Comparison of ENCODE assay signal across 8 mouse cellular contexts in the genomic region with DNA sequence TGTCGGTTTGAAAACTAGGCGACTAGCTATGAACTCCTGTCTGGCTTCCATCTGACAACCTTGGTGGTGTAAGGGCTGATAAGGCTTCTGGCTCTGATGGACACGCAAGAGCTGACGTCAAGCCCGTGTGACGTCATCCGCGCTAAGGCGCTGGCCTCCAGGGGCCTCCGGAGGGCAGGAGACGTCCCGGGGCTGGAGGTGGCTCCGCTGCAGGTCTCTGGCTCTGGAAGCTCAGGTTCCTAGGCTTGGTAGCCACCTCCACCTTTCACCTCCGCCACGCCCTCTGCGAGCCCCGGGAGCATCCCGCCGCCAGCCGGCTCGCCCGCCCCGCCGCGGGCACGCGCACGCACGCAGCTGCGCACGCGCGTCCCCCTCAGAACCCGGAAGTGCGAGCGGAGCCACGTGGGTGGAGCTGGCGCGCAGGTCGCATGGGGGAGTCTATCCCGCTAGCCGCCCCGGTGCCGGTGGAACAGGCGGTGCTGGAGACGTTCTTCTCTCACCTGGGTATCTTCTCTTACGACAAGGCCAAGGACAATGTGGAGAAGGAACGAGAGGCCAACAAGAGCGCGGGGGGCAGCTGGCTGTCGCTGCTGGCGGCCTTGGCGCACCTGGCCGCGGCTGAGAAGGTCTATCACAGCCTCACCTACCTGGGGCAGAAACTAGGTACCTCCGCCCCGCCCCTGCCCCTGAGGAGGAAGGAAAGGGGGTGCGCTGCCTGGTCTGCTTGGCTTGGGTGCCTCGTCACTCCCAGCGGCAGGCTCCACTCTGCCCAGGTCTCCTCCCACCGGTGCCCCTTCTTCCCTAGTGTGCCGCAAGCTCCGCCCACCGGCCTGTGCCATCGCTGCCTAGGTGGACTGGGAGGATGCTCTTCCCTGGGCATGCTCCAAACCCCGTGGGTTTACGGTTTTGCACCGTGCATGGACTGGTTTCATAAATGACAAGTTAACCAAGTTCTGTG. TPM values are rescaled to one million over a fixed set of nuclear protein-coding genes. Genes with fewer than 3 reads are reported as not detected.
DNase-seq lines count a peak whose midpoint lies in the region; ATAC-seq lines count a peak whose summit lies in the region.

BC048403 (plus strand) TSS at position 390 of the 958 bp plus-strand sequence.

- DNase-seq in ZHBTc4 (ENCODE audit: low read depth, low spot score): peak; percentile 93
- peak; percentile 73 to 75 for DNase-seq in gastrocnemius, adult 8-10 months (ENCODE audit: low spot score in 2 of 2)
- peak; percentile 94 for DNase-seq in induced T-regulatory cell, adult 2 months (ENCODE audit: low read depth)
- DNase-seq in left cerebral cortex, adult 9 months (ENCODE audit: low spot score in 2 of 2): peak; percentile 66 to 79
- DNase-seq in right cerebral cortex, postnatal 14 days: peak; percentile 85
- DNase-seq in urinary bladder, postnatal 36 days (ENCODE audit: low spot score in 2 of 2): peak; percentile 79 to 85

- peak; percentile 92 for ATAC-seq in common myeloid progenitor, adult 5-6 weeks (replicated peaks; ENCODE audit: low read depth, poor library complexity, severe bottlenecking)
- ATAC-seq in megakaryocyte progenitor cell, adult 5-6 weeks (replicated peaks; ENCODE audit: poor library complexity): peak; percentile 91

RNA-seq across cellular contexts. Expression of gene BC048403, which starts in this region (rescaled TPM):
- 4.8 and 5.5 TPM in 2 replicates for total RNA-seq in common myeloid progenitor, adult 5-6 weeks (2017)
- total RNA-seq in gastrocnemius, adult 8-10 months (2022): 1 to 10 TPM; 1.2 to 1.8 (median 1.6) TPM
- 10.9 and 14.0 TPM in 2 replicates for total RNA-seq in megakaryocyte progenitor cell, adult 5-6 weeks (2015)
- total RNA-seq in megakaryocyte progenitor cell, adult 5-6 weeks (2017): 3.7 and 4.3 TPM in 2 replicates

Comparison
In these comparisons a context has a peak if more than half of its experiments do, and no peak if none do; other contexts are left out.
1. Peak in every context shown above with its lines: DNase-seq and ATAC-seq.